Mouse (Mus musculus): ENCODE measurements around the gene Slc7a11. TPM values are rescaled to one million over a fixed set of nuclear protein-coding genes. Genes with fewer than 3 reads are reported as not detected.

Gene Slc7a11
- polyA plus RNA-seq, 1 experiment from 2014 or later: 0.25 TPM

- ATAC-seq (replicated peaks; ENCODE audit: extremely low read depth, insufficient read depth, low FRiP score): no peak
- no peak overlapping the region for H3K4me2 ChIP-seq (ENCODE audit: low read depth, low read length)
- 47% methylated on average over 1 of the region's 1 CpGs for WGBS
These were observed 532.5 kb downstream of the Slc7a11 start for GRCm38 (mm10) chr3:49910922-49911321.

GRCm38 (mm10) chr3:49908426-49909341 lies 534.7 kb downstream of the Slc7a11 start:
- 51% methylated on average over 12 of the region's 12 CpGs for WGBS

More at GRCm38 (mm10) chr3:49910922-49911321, 532.5 kb downstream of the Slc7a11 start:
- Histone ChIP-seq H3K4me3 (ENCODE audit: low read length) (no peak overlapping the region), H3K4me1 (ENCODE audit: control insufficient read depth, insufficient read depth, low read length) (no peaks in the 10 kb centered on the region), H3K27me3 (ENCODE audit: control insufficient read depth, insufficient read depth, low read length) (no peaks in the 10 kb centered on the region), H3K27ac (ENCODE audit: low read length) (no peak overlapping the region), H3K36me3 (ENCODE audit: control insufficient read depth, insufficient read depth) (no peaks in the 10 kb centered on the region), H3K9ac (ENCODE audit: low read length) (no peak overlapping the region), H3K9me3 (replicated peaks; ENCODE audit: control insufficient read depth, low read length) (no peaks in the 10 kb centered on the region)

GRCm38 (mm10) chr3:49893945-49894344 lies 549.5 kb downstream of the Slc7a11 start:
- Histone ChIP-seq H3K4me2 (ENCODE audit: low read depth, low read length) (no peak overlapping the region), H3K4me1 (ENCODE audit: control insufficient read depth, insufficient read depth, low read length) (no peaks in the 10 kb centered on the region), H3K4me3 (ENCODE audit: low read length) (no peak overlapping the region), H3K36me3 (ENCODE audit: control insufficient read depth, insufficient read depth) (no peaks in the 10 kb centered on the region), H3K27ac (ENCODE audit: low read length) (no peak overlapping the region), H3K9ac (ENCODE audit: low read length) (no peak overlapping the region), H3K27me3 (ENCODE audit: control insufficient read depth, insufficient read depth, low read length) (no peaks in the 10 kb centered on the region), H3K9me3 (replicated peaks; ENCODE audit: control insufficient read depth, low read length) (0 out of 2 replicates have a peak, but pooled peaks cover 3% of the 10 kb centered on the region)
- no peak for ATAC-seq (replicated peaks; ENCODE audit: extremely low read depth, insufficient read depth, low FRiP score)

More at GRCm38 (mm10) chr3:49908426-49909341, 534.7 kb downstream of the Slc7a11 start:
- no peak overlapping the region for H3K27ac ChIP-seq (ENCODE audit: low read length)
- H3K9ac ChIP-seq (ENCODE audit: low read length): no peak overlapping the region
- H3K4me2 ChIP-seq (ENCODE audit: low read depth, low read length): no peak overlapping the region
- no peak for ATAC-seq (replicated peaks; ENCODE audit: extremely low read depth, insufficient read depth, low FRiP score)
- H3K4me3 ChIP-seq (ENCODE audit: low read length): no peak overlapping the region
- H3K27me3 ChIP-seq (ENCODE audit: control insufficient read depth, insufficient read depth, low read length): no peaks in the 10 kb centered on the region
- no peaks in the 10 kb centered on the region for H3K4me1 ChIP-seq (ENCODE audit: control insufficient read depth, insufficient read depth, low read length)
- no peaks in the 10 kb centered on the region for H3K9me3 ChIP-seq (replicated peaks; ENCODE audit: control insufficient read depth, low read length)
- H3K36me3 ChIP-seq (ENCODE audit: control insufficient read depth, insufficient read depth): no peaks in the 10 kb centered on the region

GRCm38 (mm10) chr3:49887359-49887758 lies 556.1 kb downstream of the Slc7a11 start:
- H3K27ac ChIP-seq (ENCODE audit: low read length): no peak overlapping the region
- H3K27me3 ChIP-seq (ENCODE audit: control insufficient read depth, insufficient read depth, low read length): no peaks in the 10 kb centered on the region
- 58% methylated on average over 2 of the region's 2 CpGs for WGBS
- H3K4me2 ChIP-seq (ENCODE audit: low read depth, low read length): no peak overlapping the region
- H3K4me3 ChIP-seq (ENCODE audit: low read length): no peak overlapping the region
- no peaks in the 10 kb centered on the region for H3K9me3 ChIP-seq (replicated peaks; ENCODE audit: control insufficient read depth, low read length)
- H3K9ac ChIP-seq (ENCODE audit: low read length): no peak overlapping the region
- no peaks in the 10 kb centered on the region for H3K36me3 ChIP-seq (ENCODE audit: control insufficient read depth, insufficient read depth)
- H3K4me1 ChIP-seq (ENCODE audit: control insufficient read depth, insufficient read depth, low read length): no peaks in the 10 kb centered on the region
- ATAC-seq (replicated peaks; ENCODE audit: extremely low read depth, insufficient read depth, low FRiP score): no peak

GRCm38 (mm10) chr3:49886220-49886945 lies 557.0 kb downstream of the Slc7a11 start:
- H3K36me3 ChIP-seq (ENCODE audit: control insufficient read depth, insufficient read depth): no peaks in the 10 kb centered on the region
- no peak overlapping the region for H3K4me3 ChIP-seq (ENCODE audit: low read length)
- ATAC-seq (replicated peaks; ENCODE audit: extremely low read depth, insufficient read depth, low FRiP score): no peak
- H3K9me3 ChIP-seq (replicated peaks; ENCODE audit: control insufficient read depth, low read length): no peaks in the 10 kb centered on the region
- H3K27ac ChIP-seq (ENCODE audit: low read length): no peak overlapping the region
- H3K27me3 ChIP-seq (ENCODE audit: control insufficient read depth, insufficient read depth, low read length): no peaks in the 10 kb centered on the region
- WGBS: 43% methylated on average over 8 of the region's 8 CpGs
- H3K4me2 ChIP-seq (ENCODE audit: low read depth, low read length): no peak overlapping the region
- H3K4me1 ChIP-seq (ENCODE audit: control insufficient read depth, insufficient read depth, low read length): no peaks in the 10 kb centered on the region
- H3K9ac ChIP-seq (ENCODE audit: low read length): no peak overlapping the region

GRCm38 (mm10) chr3:49880496-49880895 lies 562.9 kb downstream of the Slc7a11 start:
- Histone ChIP-seq H3K27me3 (ENCODE audit: control insufficient read depth, insufficient read depth, low read length) (no peaks in the 10 kb centered on the region), H3K4me2 (ENCODE audit: low read depth, low read length) (no peak overlapping the region), H3K9ac (ENCODE audit: low read length) (no peak overlapping the region), H3K4me1 (ENCODE audit: control insufficient read depth, insufficient read depth, low read length) (no peaks in the 10 kb centered on the region), H3K9me3 (replicated peaks; ENCODE audit: control insufficient read depth, low read length) (no peaks in the 10 kb centered on the region), H3K27ac (ENCODE audit: low read length) (no peak overlapping the region), H3K4me3 (ENCODE audit: low read length) (no peak overlapping the region), H3K36me3 (ENCODE audit: control insufficient read depth, insufficient read depth) (no peaks in the 10 kb centered on the region)
- ATAC-seq (replicated peaks; ENCODE audit: extremely low read depth, insufficient read depth, low FRiP score): no peak

GRCm38 (mm10) chr3:49870786-49871185 lies 572.6 kb downstream of the Slc7a11 start:
- no peaks in the 10 kb centered on the region for H3K27me3 ChIP-seq (ENCODE audit: control insufficient read depth, insufficient read depth, low read length)
- no peak overlapping the region for H3K9ac ChIP-seq (ENCODE audit: low read length)
- H3K4me3 ChIP-seq (ENCODE audit: low read length): no peak overlapping the region
- WGBS: 81% methylated on average over 3 of the region's 3 CpGs
- ATAC-seq (replicated peaks; ENCODE audit: extremely low read depth, insufficient read depth, low FRiP score): no peak
- no peak overlapping the region for H3K27ac ChIP-seq (ENCODE audit: low read length)
- peaks cover 5% of the 10 kb centered on the region; the same call in 1 of the 2 replicates for H3K4me1 ChIP-seq (ENCODE audit: control insufficient read depth, insufficient read depth, low read length)
- H3K9me3 ChIP-seq (replicated peaks; ENCODE audit: control insufficient read depth, low read length): no peaks in the 10 kb centered on the region
- no peak overlapping the region for H3K4me2 ChIP-seq (ENCODE audit: low read depth, low read length)
- no peaks in the 10 kb centered on the region for H3K36me3 ChIP-seq (ENCODE audit: control insufficient read depth, insufficient read depth)

GRCm38 (mm10) chr3:49867951-49868584 lies 575.3 kb downstream of the Slc7a11 start:
- WGBS: 61% methylated on average over 4 of the region's 4 CpGs
- Histone ChIP-seq H3K4me2 (ENCODE audit: low read depth, low read length) (no peak overlapping the region), H3K9ac (ENCODE audit: low read length) (no peak overlapping the region), H3K27me3 (ENCODE audit: control insufficient read depth, insufficient read depth, low read length) (no peaks in the 10 kb centered on the region), H3K36me3 (ENCODE audit: control insufficient read depth, insufficient read depth) (no peaks in the 10 kb centered on the region), H3K27ac (ENCODE audit: low read length) (no peak overlapping the region), H3K9me3 (replicated peaks; ENCODE audit: control insufficient read depth, low read length) (no peaks in the 10 kb centered on the region), H3K4me3 (ENCODE audit: low read length) (no peak overlapping the region), H3K4me1 (ENCODE audit: control insufficient read depth, insufficient read depth, low read length) (peaks cover 3% of the 10 kb centered on the region; the same call in 1 of the 2 replicates)
- no peak for ATAC-seq (replicated peaks; ENCODE audit: extremely low read depth, insufficient read depth, low FRiP score)
